Mouse (Mus musculus): ENCODE data around the gene Nrp1.
A peak's percentile ranks its signal among the peaks of the same experiment; 100 is the strongest.

Gene Nrp1

DNA sequence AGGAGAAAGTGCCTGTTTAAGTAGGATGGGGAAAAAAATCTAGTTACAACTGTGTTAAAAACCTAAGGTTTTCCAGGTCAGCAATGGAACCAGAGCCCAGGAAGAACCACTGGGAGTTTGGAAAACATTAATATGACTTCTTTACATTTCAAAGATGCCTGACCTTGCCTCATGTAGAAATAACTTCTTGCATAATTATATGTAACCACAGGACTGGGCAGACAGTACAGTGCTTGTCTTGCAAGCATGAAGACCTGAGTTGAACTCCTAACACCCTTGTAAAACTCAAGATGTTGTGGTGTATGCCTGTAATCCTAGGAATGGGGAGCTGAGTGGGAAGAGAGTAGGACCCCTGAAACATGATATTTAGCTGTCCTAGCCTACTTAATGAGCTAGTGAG lies 61.6 kb downstream of the Nrp1 start:
- DNase-seq (ENCODE audit: low spot score), result no peak

GRCm38 (mm10) chr8:128420402-128420801 lies 62.0 kb downstream of the Nrp1 start:
- DNase-seq (ENCODE audit: low spot score), result no peak

DNA sequence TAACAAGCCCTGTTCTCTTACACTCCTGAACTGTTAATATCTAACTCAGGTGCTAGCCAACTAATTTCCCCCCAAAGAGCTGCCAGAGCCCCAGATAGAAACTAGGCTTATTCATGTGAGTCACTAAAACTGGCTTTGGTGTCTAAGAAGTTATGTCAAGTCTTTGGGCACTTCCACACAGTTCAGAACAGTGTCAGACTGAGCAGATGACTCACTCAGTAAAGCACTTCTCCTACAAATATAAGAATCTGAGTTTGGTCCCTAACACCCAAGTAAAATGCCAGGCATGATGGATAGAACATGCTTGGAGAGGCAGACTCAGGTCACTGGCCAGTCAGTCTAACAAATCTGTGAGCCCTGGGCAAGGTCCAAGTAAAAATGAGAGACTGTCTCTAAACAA lies 65.4 kb downstream of the Nrp1 start:
- no peak for DNase-seq (ENCODE audit: low spot score)

- no peak for DNase-seq (ENCODE audit: low spot score)
Measured at GRCm38 (mm10) chr8:128424626-128425333, 66.4 kb downstream of the Nrp1 start.

DNA sequence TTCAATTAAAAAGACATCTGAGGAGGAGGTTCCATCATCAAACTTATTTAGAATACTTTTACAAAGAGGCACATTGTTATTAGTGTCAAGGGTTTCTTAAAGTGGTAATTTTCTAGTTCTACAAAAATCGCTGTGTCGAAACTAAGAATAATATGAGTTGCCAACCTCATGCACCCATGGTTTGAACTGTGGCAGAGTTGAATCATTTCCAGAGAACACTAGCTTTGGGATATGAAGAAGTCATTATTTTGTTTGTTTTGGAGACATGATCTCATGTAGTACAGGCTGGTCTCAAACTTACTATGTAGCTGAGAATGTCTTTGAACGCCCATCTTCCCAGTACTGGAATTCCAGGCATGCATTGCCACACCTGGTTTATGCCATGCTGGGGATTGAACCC lies 68.7 kb downstream of the Nrp1 start:
- no peak for DNase-seq (ENCODE audit: low spot score)

GRCm38 (mm10) chr8:128428971-128429370 lies 70.6 kb downstream of the Nrp1 start:
- no peak for DNase-seq (ENCODE audit: low spot score)

DNA sequence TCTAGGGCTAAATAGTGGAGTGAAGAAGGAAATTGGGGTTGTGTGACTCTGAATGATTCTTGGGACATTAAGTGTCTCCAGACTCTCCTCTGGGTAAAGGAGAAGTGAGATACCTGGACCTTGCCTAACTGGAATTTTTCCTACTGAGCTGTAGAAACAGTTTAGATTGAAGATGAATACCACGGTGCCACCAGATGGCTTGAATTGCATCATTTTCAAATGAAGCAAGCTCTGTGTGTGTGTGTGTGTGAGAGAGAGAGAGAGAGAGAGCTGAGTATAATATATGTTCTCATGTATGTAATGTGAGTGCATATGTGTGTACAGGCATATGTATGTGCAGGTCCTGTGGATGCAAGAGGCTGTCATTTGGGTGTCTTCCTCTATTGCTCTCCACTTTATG lies 72.7 kb downstream of the Nrp1 start:
- DNase-seq (ENCODE audit: low spot score), result no peak

- DNase-seq (ENCODE audit: low spot score), result no peak
Measured at GRCm38 (mm10) chr8:128435749-128436148, 77.3 kb downstream of the Nrp1 start.

GRCm38 (mm10) chr8:128437156-128437825 lies 78.9 kb downstream of the Nrp1 start:
- no peak for DNase-seq (ENCODE audit: low spot score)

DNA sequence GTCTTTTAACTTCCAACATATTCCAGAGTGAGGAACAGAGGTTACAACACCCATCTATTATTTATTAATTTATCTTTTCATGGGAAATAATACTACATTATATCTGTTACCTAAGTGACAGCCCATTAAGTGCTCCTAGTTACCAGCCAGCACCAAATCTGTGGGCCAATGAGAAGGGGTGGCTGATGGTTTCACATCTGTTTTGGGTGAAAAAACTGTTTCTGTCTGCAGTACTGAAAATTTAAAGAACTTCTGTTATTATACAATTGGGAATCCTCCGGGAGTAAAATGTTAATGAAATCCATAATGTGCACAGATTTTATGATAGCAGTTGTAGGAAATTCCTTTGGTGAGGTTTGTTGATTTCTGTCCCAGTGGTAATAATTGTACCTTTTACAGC lies 83.0 kb downstream of the Nrp1 start:
- DNase-seq (ENCODE audit: low spot score), result no peak

DNA sequence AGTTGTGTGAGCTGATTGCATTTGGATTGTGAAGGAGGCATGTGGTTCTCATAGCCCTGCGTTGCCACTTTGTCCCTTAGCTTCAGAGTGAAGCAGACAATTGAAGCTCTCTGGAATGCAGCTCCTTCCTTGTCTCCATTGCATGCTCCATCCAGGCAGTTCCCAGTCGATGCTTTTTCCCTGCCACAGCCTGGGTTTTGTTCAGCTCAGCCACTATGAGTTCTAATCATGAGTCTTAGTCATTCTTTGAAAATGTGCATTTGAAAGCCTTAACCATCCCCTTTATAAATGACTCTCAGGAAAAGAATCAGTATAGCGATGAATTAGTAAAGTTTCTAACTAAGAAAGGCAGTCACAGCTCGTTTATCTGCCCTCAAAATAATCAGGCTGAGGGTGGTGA lies 87.2 kb downstream of the Nrp1 start:
- no peak for DNase-seq (ENCODE audit: low spot score)

DNA sequence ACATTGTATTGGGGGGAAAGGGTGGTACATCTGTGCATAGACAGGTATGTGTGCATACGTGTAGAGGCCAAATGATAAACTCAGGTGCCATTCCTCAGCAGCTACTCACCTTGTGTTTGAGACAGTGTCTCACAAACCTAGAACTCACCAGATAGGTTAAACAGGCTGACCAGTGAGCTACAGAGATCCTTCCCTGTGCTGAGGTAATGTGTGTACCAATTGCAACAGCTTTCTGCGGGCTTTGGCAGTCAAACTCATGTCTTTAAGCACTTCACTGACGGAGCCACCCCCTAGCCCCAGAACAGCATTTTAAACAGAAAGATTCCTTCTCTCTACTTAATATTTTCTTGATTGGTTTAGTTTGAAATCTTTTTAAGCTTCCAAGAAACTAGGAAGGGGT lies 88.2 kb downstream of the Nrp1 start:
- no peak for DNase-seq (ENCODE audit: low spot score)

- DNase-seq (ENCODE audit: low spot score), result no peak
Measured at GRCm38 (mm10) chr8:128447320-128447719, 88.9 kb downstream of the Nrp1 start.

DNA sequence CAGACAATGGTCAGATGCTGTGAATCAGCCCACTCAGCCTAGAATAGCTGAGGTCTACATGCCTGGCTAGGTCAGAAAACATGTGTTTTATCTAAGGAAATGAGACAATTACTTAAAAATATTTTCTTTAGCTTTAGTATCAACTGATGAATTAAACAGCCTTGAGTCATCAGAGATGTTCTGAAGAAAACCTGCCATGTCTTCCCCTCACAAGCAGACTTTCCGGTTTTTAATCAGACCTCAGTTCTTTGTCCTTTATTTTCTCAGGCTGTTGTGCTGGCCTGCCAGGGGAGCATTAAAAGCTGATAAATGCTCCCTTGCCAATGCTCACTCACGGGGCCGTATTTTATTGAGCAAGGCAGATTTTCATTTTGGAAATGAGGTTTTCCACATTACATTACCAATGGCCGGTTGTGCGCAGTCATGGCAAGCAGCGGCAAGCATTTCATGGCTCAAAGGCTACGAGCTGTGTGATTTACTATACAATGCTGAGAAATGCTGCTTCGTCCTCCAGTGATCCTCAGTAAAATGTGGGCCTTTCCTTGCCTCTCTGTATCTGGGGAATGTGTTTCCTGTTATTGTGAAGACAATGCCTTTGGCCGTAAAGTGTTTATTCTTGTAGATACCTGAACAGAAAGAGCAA lies 92.1 kb downstream of the Nrp1 start:
- DNase-seq (ENCODE audit: low spot score), result peak; percentile 8

GRCm38 (mm10) chr8:128451121-128451520 lies 92.7 kb downstream of the Nrp1 start:
- DNase-seq (ENCODE audit: low spot score), result no peak

DNA sequence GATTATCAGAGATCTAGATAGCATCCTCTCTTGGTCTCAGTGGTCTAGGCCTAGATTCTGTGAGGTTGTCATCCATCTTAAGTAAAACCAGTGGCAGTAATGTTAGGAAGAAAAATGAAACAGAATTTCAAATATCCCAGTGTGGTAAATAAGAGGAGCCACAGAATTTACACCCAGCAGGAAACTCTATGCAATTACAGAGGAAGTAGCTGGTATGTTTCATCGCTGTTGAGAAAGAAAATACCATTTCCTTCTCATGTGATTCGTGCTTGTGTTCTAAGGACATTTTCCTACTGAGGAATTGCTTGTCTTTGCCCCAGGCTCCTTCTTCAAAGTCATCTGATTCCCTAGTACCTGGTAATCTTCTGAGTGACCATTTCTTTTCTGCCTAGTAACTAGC lies 95.1 kb downstream of the Nrp1 start:
- DNase-seq (ENCODE audit: low spot score), result no peak

GRCm38 (mm10) chr8:128454026-128454425 lies 95.6 kb downstream of the Nrp1 start:
- no peak for DNase-seq (ENCODE audit: low spot score)

DNA sequence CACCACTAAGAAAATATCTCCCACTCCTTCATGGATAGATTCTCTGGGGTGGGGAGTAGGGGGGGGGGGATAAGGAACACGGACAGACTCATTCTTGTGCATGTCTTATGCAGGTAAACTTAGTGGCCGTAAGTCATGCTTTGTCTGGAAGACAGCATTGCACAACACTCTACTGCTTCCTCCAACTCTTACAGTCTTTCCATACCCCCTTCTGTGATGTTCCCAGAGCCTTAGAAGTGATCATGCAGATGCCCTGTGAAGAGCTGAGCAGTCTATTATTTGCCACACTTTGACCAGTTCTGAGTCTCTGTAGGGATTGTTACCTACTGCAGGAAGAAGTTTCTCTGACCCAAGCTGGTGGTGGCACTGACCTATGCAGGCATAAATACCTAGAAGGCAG lies 98.9 kb downstream of the Nrp1 start:
- DNase-seq (ENCODE audit: low spot score), result no peak

GRCm38 (mm10) chr8:128459704-128460103 lies 101.3 kb downstream of the Nrp1 start:
- DNase-seq (ENCODE audit: low spot score), result no peak

- no peak for DNase-seq (ENCODE audit: low spot score)
Measured at GRCm38 (mm10) chr8:128461716-128462115, 103.3 kb downstream of the Nrp1 start.

GRCm38 (mm10) chr8:128463162-128463561 lies 104.8 kb downstream of the Nrp1 start:
- DNase-seq (ENCODE audit: low spot score), result no peak

- DNase-seq (ENCODE audit: low spot score), result no peak
Measured at GRCm38 (mm10) chr8:128464056-128464623, 105.7 kb downstream of the Nrp1 start.

DNA sequence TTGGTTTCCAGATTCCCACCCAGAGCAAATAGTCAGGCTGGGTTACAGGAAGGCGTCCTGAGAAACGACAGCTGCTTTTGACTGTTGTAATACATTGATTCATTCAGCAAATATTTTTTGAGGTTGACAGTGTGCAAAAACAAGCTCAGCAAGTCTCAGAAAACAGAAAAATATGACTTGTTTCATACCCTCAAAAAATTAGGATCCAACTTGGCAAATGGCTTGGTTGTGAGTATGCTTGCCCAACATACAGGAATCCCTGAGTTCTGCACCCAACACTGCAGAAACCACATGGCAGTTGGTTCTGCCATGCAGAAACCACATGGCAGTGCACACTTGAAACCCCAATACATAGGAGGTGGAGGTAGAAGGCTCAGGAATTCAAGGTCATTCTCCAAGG lies 107.1 kb downstream of the Nrp1 start:
- no peak for DNase-seq (ENCODE audit: low spot score)

Measured in urinary bladder, postnatal 14 days (tissue).